Mouse (Mus musculus): ENCODE data around the gene Fam189a2.
A peak's percentile ranks its signal among the peaks of the same experiment; 100 is the strongest.

Gene Fam189a2

GRCm38 (mm10) chr19:23972881-23973649 lies 57.8 kb downstream of the Fam189a2 start:
- no peak for DNase-seq (ENCODE audit: low spot score in 2 of 2)

DNA sequence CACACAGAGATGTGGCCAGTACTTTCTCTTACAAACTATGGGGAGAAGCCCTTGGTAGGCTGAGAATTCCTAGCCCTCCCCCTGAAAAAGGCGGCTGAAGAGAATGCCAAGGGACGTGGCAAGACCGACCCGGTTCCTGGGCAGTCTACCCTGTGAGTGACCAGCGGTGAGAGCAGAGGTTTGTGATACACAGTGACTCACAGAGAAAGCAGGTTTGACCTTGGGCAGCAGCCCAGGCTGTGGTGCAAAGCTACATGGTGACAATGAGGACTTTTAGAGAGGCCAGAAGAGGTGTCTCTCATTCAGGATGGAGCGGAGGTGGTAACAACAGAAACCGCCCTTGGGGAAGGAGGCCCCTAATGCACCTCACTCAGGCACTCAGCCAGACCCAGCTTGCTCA lies 59.4 kb downstream of the Fam189a2 start:
- no peak for DNase-seq (ENCODE audit: low spot score in 2 of 2)

DNA sequence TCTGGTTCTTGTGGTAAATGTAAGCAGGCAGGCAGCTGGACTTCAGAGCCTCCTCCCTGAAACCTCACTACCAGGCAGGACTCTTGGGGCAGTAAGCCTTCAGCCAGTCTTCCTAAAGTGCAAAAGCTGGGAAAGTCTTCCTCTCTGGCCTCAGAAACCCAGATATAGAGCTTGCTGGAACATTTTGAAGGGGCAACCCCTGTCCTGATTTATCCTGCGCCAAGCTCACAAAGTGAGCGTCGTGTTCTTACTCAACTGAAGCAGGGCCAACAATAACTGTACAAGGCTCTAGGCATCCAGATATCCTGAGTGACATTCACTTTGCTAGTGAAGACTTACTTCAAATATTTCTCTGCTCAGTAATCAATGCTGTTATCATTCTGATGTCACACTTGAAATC lies 60.4 kb downstream of the Fam189a2 start:
- DNase-seq (ENCODE audit: low spot score in 2 of 2): no peak

GRCm38 (mm10) chr19:23968862-23969225 lies 62.0 kb downstream of the Fam189a2 start:
- DNase-seq (ENCODE audit: low spot score in 2 of 2): no peak

- DNase-seq (ENCODE audit: low spot score in 2 of 2): no peak
These were observed 62.5 kb downstream of the Fam189a2 start for GRCm38 (mm10) chr19:23968125-23968861.

GRCm38 (mm10) chr19:23967156-23967555 lies 63.7 kb downstream of the Fam189a2 start:
- DNase-seq (ENCODE audit: low spot score in 2 of 2): no peak

- no peak for DNase-seq (ENCODE audit: low spot score in 2 of 2)
These were observed 64.4 kb downstream of the Fam189a2 start for GRCm38 (mm10) chr19:23966376-23966775.

DNA sequence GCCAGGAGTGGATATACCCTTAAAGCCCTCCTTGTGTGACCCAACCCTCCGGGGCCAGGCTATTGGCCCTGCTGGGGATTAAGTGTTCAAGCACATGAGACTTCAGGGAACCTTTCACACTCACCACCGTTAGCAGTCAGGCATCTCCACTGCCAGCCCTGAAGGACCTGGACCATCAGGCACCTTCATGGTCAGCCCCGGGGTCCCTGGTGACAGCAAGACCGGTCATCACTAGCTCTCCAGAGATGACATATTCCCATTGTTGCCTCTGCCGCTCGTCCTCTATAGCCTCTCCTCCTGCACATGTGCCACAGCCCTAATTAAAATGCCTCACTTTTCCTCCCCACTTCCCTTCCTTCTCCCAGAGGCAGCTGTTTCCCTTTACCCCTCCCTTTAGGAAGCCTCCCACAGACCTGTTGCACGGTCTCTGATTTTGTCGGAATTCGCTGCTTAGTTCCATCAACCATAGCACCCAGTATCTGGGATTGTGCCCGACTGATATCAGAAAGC lies 66.4 kb downstream of the Fam189a2 start:
- DNase-seq (ENCODE audit: low spot score in 2 of 2): no peak

DNA sequence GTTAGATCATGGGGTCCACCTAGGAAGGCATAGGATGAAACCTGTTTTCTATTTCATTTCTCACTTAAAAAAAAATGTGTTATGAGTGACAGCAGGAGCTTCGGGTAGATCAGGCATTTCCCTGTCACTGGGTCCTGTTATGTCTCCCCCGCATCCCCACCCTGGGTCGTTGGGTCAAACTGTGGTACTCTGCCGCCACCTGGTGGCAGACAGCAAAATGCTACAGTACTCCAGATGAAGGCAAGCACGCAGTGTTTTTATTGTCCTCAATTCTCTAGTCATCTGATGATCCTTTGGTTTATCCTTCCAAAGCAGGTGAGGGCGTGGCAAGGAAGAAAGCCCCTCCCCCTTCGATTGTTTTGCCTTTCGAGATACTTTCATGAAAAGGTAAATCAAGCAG lies 69.3 kb downstream of the Fam189a2 start:
- peak; percentile 18 to 23 for DNase-seq (ENCODE audit: low spot score in 2 of 2)

- DNase-seq (ENCODE audit: low spot score in 2 of 2): no peak
These were observed 69.9 kb downstream of the Fam189a2 start for GRCm38 (mm10) chr19:23960831-23961447.

- no peak for DNase-seq (ENCODE audit: low spot score in 2 of 2)
These were observed 70.5 kb downstream of the Fam189a2 start for GRCm38 (mm10) chr19:23960275-23960674.

GRCm38 (mm10) chr19:23959870-23960269 lies 70.9 kb downstream of the Fam189a2 start:
- no peak for DNase-seq (ENCODE audit: low spot score in 2 of 2)

- no peak for DNase-seq (ENCODE audit: low spot score in 2 of 2)
These were observed 71.9 kb downstream of the Fam189a2 start for GRCm38 (mm10) chr19:23958925-23959324.

- DNase-seq (ENCODE audit: low spot score in 2 of 2): no peak
These were observed 73.3 kb downstream of the Fam189a2 start for GRCm38 (mm10) chr19:23957563-23957962.

DNA sequence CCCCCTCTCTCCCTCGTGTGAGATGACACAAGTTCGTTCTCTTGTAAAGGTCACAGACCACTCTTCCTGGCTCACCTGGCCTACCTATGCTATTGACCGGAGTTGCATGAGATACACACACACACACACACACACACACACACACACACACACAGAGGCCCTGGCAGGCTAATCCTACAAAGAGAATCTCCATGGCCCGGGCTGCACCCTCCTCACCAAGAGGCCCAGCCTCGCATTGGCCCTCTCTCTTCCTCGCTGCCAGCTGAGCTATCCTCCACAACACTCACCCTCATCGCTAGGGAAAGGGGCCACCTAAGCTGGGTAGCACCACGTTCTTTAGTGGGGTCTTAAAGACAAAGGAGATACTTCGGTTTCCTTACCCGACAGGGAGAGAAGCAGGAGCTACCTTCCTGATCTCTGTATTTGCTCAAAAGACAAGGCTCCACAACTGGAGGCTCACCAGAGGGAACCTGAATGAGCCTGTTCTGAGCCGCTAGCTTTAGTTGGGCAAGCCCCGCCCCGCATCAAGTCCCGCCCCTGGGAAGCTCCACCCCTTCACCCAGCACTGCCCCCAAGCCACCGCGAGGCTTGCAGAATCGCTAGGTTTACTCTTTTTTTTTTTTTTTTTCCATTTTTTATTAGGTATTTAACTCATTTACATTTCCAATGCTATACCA lies 74.4 kb downstream of the Fam189a2 start:
- DNase-seq (ENCODE audit: low spot score in 2 of 2): no peak

DNA sequence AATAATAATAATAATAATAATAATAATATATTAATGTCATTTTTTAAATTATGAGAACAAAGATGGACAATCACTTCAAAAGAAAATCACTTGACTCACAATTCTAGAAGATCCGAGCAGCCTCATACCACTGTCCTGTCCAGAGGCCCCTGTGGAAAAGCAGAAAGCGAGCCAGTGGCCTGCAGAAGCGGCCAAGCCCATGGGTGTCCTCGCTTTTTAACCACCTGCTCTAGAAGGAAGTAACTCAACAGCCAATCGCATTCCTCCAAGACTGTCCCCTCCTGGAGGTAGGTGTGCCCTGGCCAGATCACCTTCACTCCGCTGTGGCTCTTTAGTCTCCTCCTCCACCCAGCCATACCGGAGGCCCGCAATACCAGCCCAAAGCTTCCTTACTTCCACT lies 75.4 kb downstream of the Fam189a2 start:
- DNase-seq (ENCODE audit: low spot score in 2 of 2): no peak

DNA sequence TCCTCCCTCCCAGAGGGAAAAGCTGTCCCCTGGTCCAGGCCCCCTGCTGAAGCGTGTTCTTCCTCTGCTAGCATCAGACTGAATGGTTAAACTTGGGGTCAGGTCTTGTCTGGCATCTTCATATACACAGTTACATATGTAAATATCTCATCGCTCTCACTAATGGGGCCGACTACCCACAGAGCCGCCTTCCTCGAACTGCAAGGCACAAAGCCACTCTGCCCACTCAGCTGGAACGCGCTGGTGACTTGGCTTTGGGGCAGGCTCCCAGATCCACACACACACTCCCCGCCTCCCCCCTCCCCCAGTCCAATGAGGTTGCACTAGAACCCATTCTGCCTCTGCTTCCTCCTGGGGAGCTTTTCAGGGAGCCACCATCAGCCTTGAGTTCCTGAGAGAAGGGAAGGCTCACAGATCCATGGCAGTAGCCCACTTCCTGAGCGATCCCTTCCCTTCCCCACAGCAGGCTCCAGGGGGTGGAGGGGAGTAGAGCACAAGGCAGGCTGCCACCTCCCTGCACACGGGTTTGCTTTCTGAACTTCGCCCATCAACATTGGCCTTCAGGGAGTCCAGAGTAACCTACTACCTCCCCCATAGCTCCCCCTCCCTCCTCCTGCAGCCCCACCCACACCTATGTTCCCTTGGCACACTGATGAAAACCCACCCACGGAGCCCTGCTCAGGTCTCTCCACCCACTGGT lies 82.4 kb downstream of the Fam189a2 start:
- DNase-seq (ENCODE audit: low spot score in 2 of 2): no peak

DNA sequence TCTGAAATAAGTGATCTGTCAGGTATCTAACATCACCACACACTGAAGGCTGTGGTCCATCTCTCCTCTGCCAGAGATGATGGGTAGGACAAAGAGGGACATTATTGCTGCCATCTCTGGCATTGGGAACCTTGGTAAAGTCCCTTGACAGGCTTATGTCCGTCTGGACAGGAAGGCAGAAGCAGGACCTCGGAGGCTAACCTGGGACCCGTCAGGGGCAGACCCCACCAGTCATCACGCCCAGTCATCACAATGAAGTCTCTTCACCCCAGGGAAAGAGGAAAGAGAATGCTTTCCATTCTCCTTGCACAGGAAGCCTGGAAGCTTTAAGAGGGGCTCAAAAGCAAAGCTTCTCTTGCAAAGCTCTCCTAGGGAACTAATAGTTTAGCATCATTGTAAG lies 82.9 kb downstream of the Fam189a2 start:
- no peak for DNase-seq (ENCODE audit: low spot score in 2 of 2)

DNA sequence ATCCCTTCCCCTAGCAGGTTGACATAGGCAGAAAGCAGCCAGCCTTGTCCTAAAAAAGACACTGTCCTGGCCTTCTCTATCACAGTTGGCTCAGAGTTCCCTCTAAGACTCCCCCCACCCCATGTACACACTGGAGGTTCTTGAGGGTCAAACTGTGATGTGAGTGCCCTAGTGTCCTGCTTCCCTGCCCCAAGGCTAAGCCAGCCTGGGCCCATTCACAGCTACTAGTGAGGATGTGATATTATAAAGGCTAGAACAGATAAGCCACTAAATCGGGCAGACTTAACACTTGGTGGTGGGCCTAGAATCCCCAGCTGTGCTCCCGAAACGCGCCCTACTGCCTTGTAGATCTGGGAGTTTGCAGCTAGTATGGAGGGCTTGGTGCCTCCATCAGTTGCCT lies 84.1 kb downstream of the Fam189a2 start:
- DNase-seq (ENCODE audit: low spot score in 2 of 2): no peak

DNA sequence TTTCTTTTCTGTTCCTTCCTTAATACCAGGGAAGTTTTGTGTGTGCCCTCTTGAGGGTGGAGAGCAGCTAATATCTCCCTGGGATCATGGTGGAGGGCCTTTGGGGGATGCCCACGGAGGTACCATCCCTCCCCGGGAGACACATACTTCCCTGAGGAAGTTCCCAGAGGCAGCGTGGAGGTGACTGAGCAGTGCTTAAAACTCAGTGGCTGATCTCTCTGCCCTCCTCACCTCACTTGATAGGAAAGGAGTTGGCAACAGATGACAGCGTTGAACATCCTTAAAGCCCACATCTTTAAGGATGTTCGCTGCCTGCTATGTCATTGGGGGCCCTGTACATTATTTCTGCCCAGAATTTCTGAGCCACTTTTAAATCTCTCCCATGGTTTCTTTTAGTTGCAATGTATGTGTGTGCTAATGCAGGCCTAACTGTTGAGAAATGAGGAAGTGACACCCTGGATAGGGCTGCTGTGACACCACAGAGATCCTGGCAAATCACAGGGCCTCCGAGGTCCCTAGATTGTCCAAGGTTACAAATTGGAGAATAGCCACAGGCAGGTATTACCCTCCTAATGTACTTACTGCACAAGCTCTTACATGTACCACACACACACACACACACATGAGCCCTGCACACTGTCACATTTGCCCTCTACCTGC lies 84.7 kb downstream of the Fam189a2 start:
- no peak for DNase-seq (ENCODE audit: low spot score in 2 of 2)

GRCm38 (mm10) chr19:23942886-23943285 lies 87.9 kb downstream of the Fam189a2 start:
- DNase-seq (ENCODE audit: low spot score in 2 of 2): no peak
